Mouse (Mus musculus): ENCODE measurements around the gene Heatr3.
A peak's percentile ranks its signal among the peaks of the same experiment; 100 is the strongest.

Heatr3 gene

DNA sequence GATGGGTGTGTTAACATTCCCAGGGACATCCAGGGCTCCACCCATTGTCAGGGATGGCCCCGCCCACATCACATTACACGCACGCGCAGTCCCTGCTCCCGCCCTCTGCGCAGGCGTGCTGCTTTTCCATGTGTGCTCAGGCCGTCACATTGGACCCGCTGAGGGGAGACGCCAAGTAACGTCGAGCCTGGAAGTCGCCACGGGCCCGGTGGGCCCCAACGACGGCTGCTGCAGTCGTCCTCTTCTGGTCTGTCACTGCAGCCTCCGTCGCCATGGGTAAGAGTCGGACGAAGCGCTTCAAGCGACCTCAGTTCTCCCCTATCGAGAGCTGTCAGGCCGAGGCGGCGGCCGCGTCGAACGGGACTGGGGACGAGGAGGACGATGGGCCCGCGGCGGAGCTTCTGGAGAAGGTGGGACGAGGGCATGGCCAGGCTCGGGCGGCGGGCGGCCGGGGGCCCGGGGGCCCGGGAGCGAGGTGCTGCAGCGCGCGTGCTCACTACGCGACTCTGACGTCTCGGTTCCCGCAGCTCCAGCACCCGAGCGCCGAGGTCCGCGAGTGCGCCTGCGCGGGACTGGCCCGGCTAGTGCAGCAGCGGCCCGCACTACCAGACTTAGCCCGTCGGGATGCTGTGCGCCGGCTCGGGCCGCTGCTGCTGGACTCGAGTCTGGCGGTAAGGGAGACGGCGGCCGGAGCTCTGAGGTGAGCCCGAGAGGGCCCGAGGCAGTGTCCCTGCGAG is at the start of gene Heatr3:
Gene Heatr3 (plus strand): TSS at position 108 of the 737 bp plus-strand sequence.
- DNase-seq: peak; percentile 88

DNA sequence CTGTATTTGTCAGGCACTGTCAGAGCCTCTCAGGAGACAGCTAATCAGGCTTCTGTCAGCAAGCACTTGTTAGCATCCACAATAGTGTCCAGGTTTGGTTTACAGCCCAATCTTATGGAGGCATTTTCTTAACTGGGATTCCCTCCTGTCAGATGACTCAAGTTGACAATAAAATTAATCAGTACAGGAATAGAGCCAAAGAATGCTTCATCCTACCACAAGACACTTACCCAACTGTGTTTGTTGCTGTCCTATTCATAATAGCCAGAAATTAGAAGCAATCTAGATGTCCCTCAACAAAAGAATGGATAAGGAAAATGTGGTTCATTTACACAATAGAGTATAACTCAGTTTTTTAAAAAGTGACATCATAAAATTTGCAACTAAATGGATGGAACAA is 49.6 kb upstream of the Heatr3 start:
- no peak for DNase-seq

- no peak for DNase-seq
Observed at GRCm38 (mm10) chr8:88091661-88092060, 46.0 kb upstream of the Heatr3 start.

DNA sequence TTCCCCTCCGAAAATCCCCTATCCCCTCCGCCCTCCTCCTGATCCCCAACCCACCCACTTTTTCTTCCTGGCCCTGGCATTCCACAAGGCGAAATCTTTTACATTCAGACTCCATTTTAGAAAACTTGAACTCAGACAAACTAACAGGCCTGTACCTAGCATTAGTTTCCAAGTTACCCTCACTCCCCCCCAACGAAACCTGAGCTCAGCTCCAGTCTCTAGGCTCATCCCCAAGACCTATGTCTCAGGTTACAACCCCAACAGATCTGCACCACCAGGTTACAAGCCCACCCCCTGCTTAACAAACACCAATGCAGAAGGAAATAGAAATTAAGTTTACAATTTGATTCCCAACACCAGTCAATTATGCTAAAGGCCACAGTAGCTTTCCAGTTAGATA is 44.3 kb upstream of the Heatr3 start:
- DNase-seq: no peak

DNA sequence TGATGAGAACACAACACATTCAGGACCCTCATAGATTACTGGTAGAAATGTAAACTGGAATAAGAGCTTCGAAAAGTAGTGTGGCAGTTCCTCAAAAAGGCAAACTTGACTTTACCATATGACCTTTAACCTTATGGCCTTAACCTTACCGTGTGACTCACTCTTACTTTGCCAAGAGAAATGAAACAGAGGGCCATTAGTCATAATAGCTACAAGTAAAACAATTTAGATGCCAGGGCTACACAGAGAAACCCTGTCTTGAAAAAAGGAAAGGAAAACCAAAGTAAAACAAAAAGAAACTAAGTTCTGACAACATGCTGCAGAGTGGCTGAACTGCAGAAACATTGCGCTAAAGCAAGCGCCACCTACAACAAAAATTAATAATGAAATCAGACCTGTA is 38.8 kb upstream of the Heatr3 start:
- DNase-seq: no peak

DNA sequence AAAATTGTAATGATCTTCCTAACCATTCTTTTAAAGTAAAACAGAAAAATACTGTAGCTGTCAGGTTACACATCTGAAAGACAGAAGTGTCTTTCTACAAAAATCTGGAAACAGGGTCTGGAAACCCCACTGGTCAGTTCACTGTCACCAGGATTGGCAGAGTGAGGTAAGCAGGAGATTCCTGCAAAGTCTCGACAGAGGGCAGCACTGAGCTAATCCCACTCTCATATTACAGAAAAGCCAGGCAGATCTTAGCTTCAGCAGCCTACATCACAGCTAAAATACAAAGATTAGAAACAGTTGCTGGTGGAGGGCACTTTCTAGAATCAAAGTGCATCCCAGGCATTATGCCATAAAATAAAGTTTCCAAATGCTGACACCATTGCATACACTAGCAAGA is 38.1 kb upstream of the Heatr3 start:
- peak; percentile 60 for DNase-seq

GRCm38 (mm10) chr8:88109241-88109640 is 28.4 kb upstream of the Heatr3 start:
- no peak for DNase-seq

GRCm38 (mm10) chr8:88118456-88119036 is 19.1 kb upstream of the Heatr3 start, which contains the start of gene Cnep1r1:
Cnep1r1 (plus strand) TSS chr8:88118769.
- DNase-seq: peak; percentile 93

DNA sequence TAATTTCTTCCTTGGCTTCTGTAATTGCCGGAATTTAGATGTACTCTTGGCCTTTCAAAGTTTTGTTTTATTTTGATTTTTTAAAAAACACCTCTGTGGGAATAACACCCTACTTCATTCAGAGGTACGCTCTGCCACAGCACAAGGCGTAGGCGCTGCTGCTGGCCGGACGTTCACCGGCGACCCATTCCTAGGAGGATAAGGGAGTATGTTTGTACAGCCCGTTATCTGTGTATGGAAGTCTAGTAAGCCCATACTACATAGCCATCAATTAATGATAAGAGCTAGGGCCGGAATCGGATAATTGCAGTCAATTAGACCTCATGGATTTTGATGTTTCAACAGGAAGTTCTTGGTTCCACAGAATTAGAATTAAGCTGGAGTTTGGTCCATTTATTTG is 18.6 kb upstream of the Heatr3 start:
- DNase-seq: peak; percentile 45

DNA sequence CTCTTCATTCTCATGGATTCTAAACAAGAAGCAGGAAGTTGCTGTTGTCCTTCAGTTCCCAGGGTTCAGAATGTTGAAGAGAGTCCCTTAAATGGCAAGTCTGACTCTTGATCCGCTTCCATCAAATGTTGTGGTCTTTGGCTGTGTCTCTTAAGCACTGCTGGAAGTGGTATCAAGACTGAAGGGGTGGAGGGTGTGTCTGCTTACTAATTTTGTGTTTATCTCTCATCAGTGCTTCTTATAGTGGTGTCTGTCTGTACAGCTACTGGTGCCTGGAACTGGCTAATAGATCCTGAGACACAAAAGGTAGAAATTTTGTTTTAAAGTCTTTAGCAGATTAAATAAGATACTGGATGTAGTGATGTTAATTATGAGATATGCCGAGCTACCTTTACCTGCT is 12.8 kb upstream of the Heatr3 start:
- DNase-seq: no peak

- no peak for DNase-seq
Observed at GRCm38 (mm10) chr8:88129397-88129796, 8.3 kb upstream of the Heatr3 start.

- DNase-seq: no peak
Observed at GRCm38 (mm10) chr8:88130754-88131317, 6.8 kb upstream of the Heatr3 start.

DNA sequence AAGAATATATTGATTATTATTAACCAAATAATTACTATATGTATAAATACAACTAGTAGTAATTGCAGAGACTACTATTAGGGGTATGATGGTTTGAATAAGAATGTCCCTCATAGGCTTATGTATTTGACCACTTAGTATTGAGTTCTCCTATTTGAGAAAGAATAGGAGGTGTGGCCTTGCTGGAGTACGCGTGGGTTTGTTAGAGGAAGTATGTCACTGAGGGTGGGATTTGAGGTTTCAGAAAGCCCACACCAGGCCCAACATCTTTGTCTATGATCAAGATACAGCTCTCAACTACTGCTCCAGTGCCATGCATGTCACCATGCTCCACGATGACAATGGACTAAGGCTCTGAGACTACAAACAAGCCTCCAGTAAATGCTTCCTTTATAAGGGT is 1.6 kb downstream of the Heatr3 start:
- no peak for DNase-seq

DNA sequence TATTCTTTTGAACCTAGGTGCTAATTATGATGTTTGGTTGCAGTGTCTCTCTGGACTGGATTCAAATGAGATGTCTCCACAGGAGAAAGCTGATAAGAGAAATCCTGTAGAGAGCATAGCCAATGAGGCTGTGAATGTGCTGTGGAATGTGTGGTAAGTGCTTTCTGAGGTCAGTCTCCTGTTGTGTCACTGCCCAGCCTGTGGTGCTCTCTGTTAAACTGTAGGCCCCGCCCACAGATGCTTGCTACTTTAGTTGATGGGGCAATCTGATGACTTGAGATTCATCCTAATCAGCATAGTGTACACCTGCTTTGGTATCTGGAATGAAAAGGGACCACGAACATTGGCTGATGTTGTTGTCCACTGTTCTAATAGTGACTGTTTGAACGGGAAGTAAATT is 4.0 kb downstream of the Heatr3 start:
- no peak for DNase-seq

DNA sequence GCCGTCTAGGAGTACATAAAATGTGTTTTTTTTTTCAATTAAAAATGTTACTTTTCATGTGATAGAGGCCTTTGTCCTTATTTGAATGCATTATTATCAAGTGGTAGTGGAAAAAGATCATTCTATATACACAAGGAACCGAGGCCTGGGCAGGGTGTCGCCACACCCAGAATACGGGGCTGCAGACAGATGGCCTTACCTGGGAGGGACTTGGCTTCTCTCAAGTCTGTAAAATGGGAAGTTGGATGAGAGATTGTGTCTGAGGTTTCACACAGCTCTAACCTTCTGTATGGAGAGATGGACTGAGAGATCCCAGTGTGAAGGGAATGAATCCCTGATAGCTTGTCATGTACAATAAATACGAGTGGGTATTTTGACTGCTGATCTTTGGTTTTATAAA is 6.4 kb downstream of the Heatr3 start:
- no peak for DNase-seq

- DNase-seq: no peak
Observed at GRCm38 (mm10) chr8:88150910-88151371, 13.3 kb downstream of the Heatr3 start.

- DNase-seq: no peak
Observed at GRCm38 (mm10) chr8:88160237-88160995, 22.8 kb downstream of the Heatr3 start.

- DNase-seq: peak; percentile 86
Observed at GRCm38 (mm10) chr8:88161439-88161838, 23.8 kb downstream of the Heatr3 start.

DNA sequence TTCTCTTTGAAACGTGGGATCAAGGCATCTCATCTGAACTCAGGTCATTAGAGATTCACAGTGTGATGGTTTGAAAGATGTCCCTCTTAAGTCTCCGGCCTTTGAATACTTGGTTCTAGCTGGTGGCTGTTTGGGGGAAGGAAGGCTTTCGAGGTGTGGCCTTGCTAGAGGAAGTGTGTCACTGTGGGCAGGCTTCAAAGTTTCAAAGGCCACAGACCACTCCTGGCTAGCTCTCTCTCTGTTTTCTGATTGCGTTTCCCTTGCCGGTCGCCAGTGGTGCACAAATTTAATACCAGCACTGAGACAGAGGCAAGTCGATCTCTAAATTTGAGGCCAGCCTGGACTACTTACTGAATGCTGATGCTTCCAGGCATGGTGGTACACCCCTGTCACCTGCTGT is 37.6 kb downstream of the Heatr3 start:
- DNase-seq: peak; percentile 8

- DNase-seq: no peak
Observed at GRCm38 (mm10) chr8:88177291-88177690, 39.6 kb downstream of the Heatr3 start.

- DNase-seq: no peak
Observed at GRCm38 (mm10) chr8:88183121-88183520, 45.5 kb downstream of the Heatr3 start.

DNA sequence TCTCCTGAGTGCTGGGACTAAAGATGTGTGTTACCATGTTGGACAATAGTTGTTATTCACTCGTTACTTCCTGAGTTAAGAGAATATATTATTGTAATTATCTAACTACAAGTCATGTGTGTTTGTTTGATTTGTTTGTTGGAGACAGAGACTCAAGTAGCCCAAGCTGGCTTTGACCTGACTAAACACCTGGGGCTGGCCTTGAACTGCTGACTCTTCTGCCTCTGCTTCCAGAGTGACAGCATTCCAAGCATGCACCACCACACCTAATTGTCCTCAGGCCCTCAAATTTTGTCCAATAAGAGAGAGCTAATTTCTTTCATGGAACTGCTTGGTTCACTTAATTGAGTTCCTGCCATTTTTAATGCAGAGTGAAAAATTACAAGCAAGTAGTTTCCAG is 47.3 kb downstream of the Heatr3 start:
- no peak for DNase-seq

DNA sequence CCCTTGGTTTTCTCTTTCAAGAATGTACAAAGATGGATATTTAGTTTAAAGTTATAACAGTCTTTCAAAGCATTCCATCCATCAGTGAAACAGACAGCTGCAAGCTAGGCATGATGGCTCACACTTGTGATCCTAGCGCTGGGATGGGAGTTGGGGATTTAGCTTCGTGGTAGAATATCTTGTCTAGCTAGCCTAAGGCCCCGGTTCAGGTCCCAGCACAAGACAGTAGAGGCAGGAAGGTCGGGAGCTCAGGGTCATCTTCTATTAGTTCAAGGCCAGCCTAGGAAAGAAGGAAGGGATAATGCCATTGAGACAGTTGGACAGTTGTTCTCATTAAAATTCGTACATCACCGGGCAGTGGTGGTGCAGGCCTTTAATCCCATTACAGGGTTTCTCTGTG is 48.1 kb downstream of the Heatr3 start:
- DNase-seq: no peak

- DNase-seq: no peak
Observed at GRCm38 (mm10) chr8:88197328-88197727, 59.7 kb downstream of the Heatr3 start.

All from thymus, postnatal 4 days (tissue).